Mouse (Mus musculus) midbrain, embryonic 16.5 days (tissue): ENCODE data around the gene Olfr1336. TPM values are rescaled to one million over a fixed set of nuclear protein-coding genes. Genes with fewer than 3 reads are reported as not detected.
"Not testable (repeated sequence)": the region's sequence is repeated elsewhere in the genome, so short reads cannot be mapped to it uniquely, and the experiment has no call there.

Experiments
- ATAC-seq: fragments of 200-750 bp; cut with Nextera tagmentation; 2 replicates; pipeline ENCODE4 v1.8.0; 2017; ENCODE audit warnings: moderate TSS enrichment
- H3K27ac ChIP-seq: fragments of 300-500 bp; sonication (generic); 2 replicates; pipeline ENCODE4 v1.5.1; 2014; ENCODE audit warnings: mild to moderate bottlenecking, low read length, mixed read lengths
- H3K27me3 ChIP-seq: fragments of 300-500 bp; sonication (generic); 2 replicates; pipeline ENCODE4 v1.6.1; 2014; ENCODE audit warnings: low read depth, low read length, mixed read lengths; ENCODE audit not compliant: control insufficient read depth, insufficient read depth
- H3K36me3 ChIP-seq: fragments of 300-500 bp; sonication (generic); 2 replicates; pipeline ENCODE4 v1.6.1; 2014; ENCODE audit warnings: mild to moderate bottlenecking, low read length, moderate library complexity, mixed read lengths; ENCODE audit not compliant: control insufficient read depth, insufficient read depth
- H3K4me1 ChIP-seq: fragments of 300-500 bp; sonication (generic); 2 replicates; pipeline ENCODE4 v1.6.1; 2014; ENCODE audit warnings: mild to moderate bottlenecking, low read length, mixed read lengths; ENCODE audit not compliant: control insufficient read depth, insufficient read depth
- H3K4me2 ChIP-seq: fragments of 300-500 bp; sonication (generic); 2 replicates; pipeline ENCODE4 v1.6.1; 2014; ENCODE audit warnings: mild to moderate bottlenecking, low read length, mixed read lengths
- H3K4me3 ChIP-seq: fragments of 300-500 bp; sonication (generic); 2 replicates; pipeline ENCODE4 v1.5.1; 2014; ENCODE audit warnings: low read depth, mild to moderate bottlenecking, low read length, moderate library complexity, mixed read lengths
- H3K9ac ChIP-seq: fragments of 300-500 bp; sonication (generic); 2 replicates; pipeline ENCODE4 v1.6.1; 2014; ENCODE audit warnings: low read depth, low read length, mixed read lengths
- H3K9me3 ChIP-seq: fragments of 300-500 bp; sonication (generic); replicated peaks from 2 replicates; pipeline ENCODE4 v1.6.1; 2014; ENCODE audit warnings: mild to moderate bottlenecking, low read length, mixed read lengths; ENCODE audit not compliant: control insufficient read depth, poor library complexity, severe bottlenecking
- WGBS: fragments of 180-500 bp; shearing (Covaris S2); extraction: QIAGEN DNeasy Blood & Tissue Kit; methylation state at CpG from one replicate; pipeline ENCODE4 v1.1.7; 2014; 5-methylcytosine and 5-hydroxymethylcytosine counted together
- polyA plus RNA-seq: library from polyadenylated mRNA; unstranded; fragments of >200 nt; fragmentation: Nextera tagmentation; extraction: Ambion mirVana; gene quantifications from 2 replicates; pipeline ENCODE4 v1.2.1, GENCODE M21; 2015

The Olfr1336 gene
- polyA plus RNA-seq, 1 experiment from 2014 or later, result not detected

GRCm38 (mm10) chr7:6447771-6448170 is 8.2 kb upstream of the Olfr1336 start:
- Histone ChIP-seq H3K27me3 (no peaks in the 10 kb centered on the region), H3K9ac (no peak overlapping the region), H3K4me2 (no peak overlapping the region), H3K4me1 (no peaks in the 10 kb centered on the region), H3K9me3 (no peaks in the 10 kb centered on the region; the same call in 1 of the 2 replicates), H3K27ac (no peak overlapping the region), H3K36me3 (no peaks in the 10 kb centered on the region), H3K4me3 (no peak overlapping the region)
- WGBS, result 85% methylated on average over 5 of the region's 5 CpGs
- no peak for ATAC-seq

DNA sequence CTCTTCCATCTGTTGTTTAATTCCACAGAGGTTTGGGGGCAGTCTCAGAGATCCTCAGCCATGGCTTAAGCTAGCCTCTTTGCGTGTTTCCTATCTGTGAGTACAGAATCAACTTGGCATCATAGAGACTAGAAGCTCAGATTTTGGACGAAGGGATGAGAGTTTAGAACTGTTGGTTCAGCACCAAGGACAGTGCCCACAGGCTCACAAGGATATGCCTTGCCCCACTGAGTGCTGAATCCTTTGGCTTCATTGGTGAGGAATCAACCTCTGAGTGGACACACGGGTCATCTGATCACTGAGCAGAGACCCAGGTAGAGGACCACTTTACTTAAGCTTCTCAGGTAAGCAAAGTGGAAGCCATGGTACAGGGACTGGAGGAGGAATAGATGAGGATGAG is 431 bp downstream of the Olfr1336 start:
- 50% methylated on average over 3 of the region's 3 CpGs for WGBS
- Histone ChIP-seq H3K27ac (no peak overlapping the region), H3K4me1 (no peaks in the 10 kb centered on the region), H3K9ac (no peak overlapping the region), H3K4me2 (no peak overlapping the region), H3K27me3 (no peaks in the 10 kb centered on the region), H3K9me3 (0 out of 2 replicates have a peak, but pooled peaks cover 2% of the 10 kb centered on the region), H3K4me3 (no peak overlapping the region), H3K36me3 (no peaks in the 10 kb centered on the region)
- no peak for ATAC-seq

DNA sequence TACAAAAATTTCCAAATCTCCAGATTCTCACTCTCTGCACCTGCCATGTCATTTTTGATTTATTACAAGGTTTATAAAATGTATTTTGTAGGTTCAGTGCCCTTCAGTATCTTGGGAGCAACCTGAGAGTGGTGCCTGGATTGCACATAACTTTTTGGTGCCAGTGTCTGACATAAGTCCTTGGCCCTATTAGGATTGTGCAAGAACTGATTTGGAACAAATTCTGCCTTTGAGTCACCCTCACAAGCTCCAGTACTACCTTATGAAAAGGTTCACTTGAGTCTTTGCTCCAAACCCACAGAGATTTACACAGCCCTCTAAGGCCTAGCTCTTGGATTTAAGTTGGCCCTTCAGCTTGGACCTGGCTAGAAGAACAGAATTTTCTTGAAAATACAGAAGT is 11.0 kb downstream of the Olfr1336 start, which contains the start of gene Olfr1346:
Gene Olfr1346, plus strand, starts transcription at position 151 of the 400 bp plus-strand sequence.
- H3K27ac ChIP-seq, result no peak within 1 kb of the TSS
- no peaks in the 10 kb centered on the region for H3K4me1 ChIP-seq
- no peaks in the 10 kb centered on the region for H3K27me3 ChIP-seq
- H3K36me3 ChIP-seq, result no peaks in the 10 kb centered on the region
- no peaks in the 10 kb centered on the region for H3K9me3 ChIP-seq
- H3K4me2 ChIP-seq, result no peak within 1 kb of the TSS
- no peak within 1 kb of the TSS for H3K9ac ChIP-seq
- no peak for ATAC-seq
- no peak within 1 kb of the TSS for H3K4me3 ChIP-seq

DNA sequence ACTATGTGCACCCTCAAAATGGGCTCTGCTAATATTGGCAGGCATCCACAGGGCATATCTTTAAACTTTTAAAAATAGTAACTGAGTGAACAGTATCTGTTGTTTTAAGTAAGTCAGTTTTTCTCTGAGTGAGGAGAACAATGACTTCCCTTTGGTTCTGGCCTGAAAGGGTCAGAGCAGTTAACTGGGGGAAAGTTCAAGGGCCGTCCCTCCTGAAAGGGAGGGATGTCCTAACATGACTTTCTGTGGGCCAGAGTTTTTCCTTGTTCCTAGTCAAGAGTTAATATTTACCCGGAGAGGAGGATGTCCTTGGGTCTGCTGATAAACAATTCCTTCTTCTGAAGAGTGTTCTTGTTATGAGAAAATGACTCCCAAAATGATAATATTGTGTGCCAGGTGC is 21.7 kb downstream of the Olfr1336 start:
- not testable (repeated sequence) for H3K9ac ChIP-seq, ATAC-seq, H3K27me3 ChIP-seq, H3K4me2 ChIP-seq, H3K27ac ChIP-seq, H3K4me1 ChIP-seq, H3K4me3 ChIP-seq, H3K9me3 ChIP-seq, H3K36me3 ChIP-seq
- WGBS, result 83% methylated on average over 2 of the region's 2 CpGs

DNA sequence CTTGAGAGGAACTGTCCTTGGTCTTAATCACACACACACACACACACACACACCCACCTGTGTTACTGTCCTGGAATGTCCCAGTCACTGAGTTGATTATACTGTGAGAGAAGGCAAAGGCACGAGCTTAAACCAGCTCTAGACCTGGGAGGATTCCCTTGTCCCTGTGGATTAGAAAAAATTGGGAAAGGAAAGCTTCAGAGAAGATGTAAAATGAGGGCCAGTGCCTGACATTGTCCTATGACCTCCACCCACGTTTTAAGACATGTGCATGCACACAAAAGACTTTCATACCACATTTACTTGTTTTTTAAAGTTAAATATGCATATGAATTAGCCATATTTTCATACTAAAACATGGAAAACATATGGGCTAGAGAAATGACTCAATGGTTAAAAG is 30.9 kb downstream of the Olfr1336 start, which contains the start of gene Olfr5:
Gene Olfr5, minus strand, starts transcription at position 101 of the 400 bp plus-strand sequence.
- WGBS, result 32% methylated on average over 2 of the region's 2 CpGs
- Histone ChIP-seq H3K4me1 (no peaks in the 10 kb centered on the region), H3K9ac (no peak within 1 kb of the TSS), H3K36me3 (no peaks in the 10 kb centered on the region), H3K9me3 (no peaks in the 10 kb centered on the region), H3K4me3 (no peak within 1 kb of the TSS), H3K27ac (no peak within 1 kb of the TSS), H3K4me2 (no peak within 1 kb of the TSS), H3K27me3 (no peaks in the 10 kb centered on the region)
- ATAC-seq, result no peak

DNA sequence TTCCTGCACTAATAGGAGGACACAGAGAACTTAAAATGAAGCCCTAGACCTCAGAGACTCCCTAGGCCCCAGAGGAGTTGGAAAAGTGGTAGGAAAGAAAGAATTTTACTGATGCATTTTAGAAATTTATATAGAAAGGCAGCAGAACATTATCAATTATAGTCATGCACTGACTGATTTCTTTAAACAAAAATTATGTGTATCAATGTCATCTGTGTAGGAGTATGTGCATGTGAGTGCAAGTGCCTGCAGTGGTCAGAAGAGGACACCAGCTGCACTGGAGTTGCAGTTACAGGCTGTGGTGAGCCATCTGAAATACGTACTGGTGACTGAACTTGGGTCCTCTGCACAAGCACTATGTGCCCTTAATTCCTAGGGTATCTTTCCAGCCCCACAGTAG is 43.7 kb downstream of the Olfr1336 start, which contains the start of gene Olfr1347:
Gene Olfr1347, minus strand, starts transcription at position 101 of the 400 bp plus-strand sequence.
- Histone ChIP-seq H3K4me2 (no peak within 1 kb of the TSS), H3K4me1 (no peaks in the 10 kb centered on the region), H3K27me3 (no peaks in the 10 kb centered on the region), H3K9ac (no peak within 1 kb of the TSS), H3K36me3 (no peaks in the 10 kb centered on the region), H3K9me3 (peaks cover 2% of the 10 kb centered on the region; the same call in 1 of the 2 replicates), H3K4me3 (no peak within 1 kb of the TSS), H3K27ac (no peak within 1 kb of the TSS)
- no peak for ATAC-seq
- WGBS, result 48% methylated on average over 1 of the region's 1 CpGs

GRCm38 (mm10) chr7:6508648-6509047 is 52.7 kb downstream of the Olfr1336 start, which contains the start of gene Olfr1348:
Gene Olfr1348, minus strand, starts transcription at chr7:6508748.
- 93% methylated on average over 1 of the region's 1 CpGs for WGBS
- no peaks in the 10 kb centered on the region for H3K36me3 ChIP-seq
- no peaks in the 10 kb centered on the region for H3K9me3 ChIP-seq
- ATAC-seq, result no peak
- H3K9ac ChIP-seq, result no peak within 1 kb of the TSS
- no peaks in the 10 kb centered on the region for H3K4me1 ChIP-seq
- no peak within 1 kb of the TSS for H3K4me3 ChIP-seq
- no peak within 1 kb of the TSS for H3K27ac ChIP-seq
- no peaks in the 10 kb centered on the region for H3K27me3 ChIP-seq
- no peak within 1 kb of the TSS for H3K4me2 ChIP-seq

Other genes with a start within 250 kb of the Olfr1336 start
- gene Zscan5b, start 233.9 kb upstream of the Olfr1336 start, polyA plus RNA-seq, result not detected in 2 replicates
- gene Epp13, start 203.5 kb upstream of the Olfr1336 start, polyA plus RNA-seq, result not detected in 2 replicates
- gene Zfp667, start 169.6 kb upstream of the Olfr1336 start, polyA plus RNA-seq, result 14.9 and 17.7 TPM in 2 replicates
- gene Zfp583, start 124.9 kb upstream of the Olfr1336 start, polyA plus RNA-seq, result 16.9 and 17.4 TPM in 2 replicates
- gene Gm3854, start 112.4 kb upstream of the Olfr1336 start, polyA plus RNA-seq, result 8.6 TPM in 2 replicates
- 7.3 and 7.9 TPM in 2 replicates for gene Zfp78, start 92.9 kb upstream of the Olfr1336 start, polyA plus RNA-seq
- 13.1 and 17.2 TPM in 2 replicates for gene Zfp28, start 72.9 kb upstream of the Olfr1336 start, polyA plus RNA-seq
- gene Smim17, start 57.5 kb upstream of the Olfr1336 start, polyA plus RNA-seq, result 5.8 and 7.7 TPM in 2 replicates
- gene Gm20715, start 45.9 kb upstream of the Olfr1336 start, polyA plus RNA-seq, result 0.05 TPM in 1 of 2 replicates, not detected in the other
- 0.33 and 0.42 TPM in 2 replicates for gene Olfr1344, start 17.5 kb upstream of the Olfr1336 start, polyA plus RNA-seq
- not detected in 2 replicates for gene Olfr1346, start 10.9 kb downstream of the Olfr1336 start, polyA plus RNA-seq
- not detected in 2 replicates for gene Olfr5, start 30.8 kb downstream of the Olfr1336 start, polyA plus RNA-seq
- gene Olfr1347, start 43.6 kb downstream of the Olfr1336 start, polyA plus RNA-seq, result not detected in 2 replicates
- not detected in 2 replicates for gene Olfr1348, start 52.6 kb downstream of the Olfr1336 start, polyA plus RNA-seq
- not detected in 2 replicates for gene Olfr1349, start 66.8 kb downstream of the Olfr1336 start, polyA plus RNA-seq
- gene Olfr1350, start 108.7 kb downstream of the Olfr1336 start, polyA plus RNA-seq, result not detected in 2 replicates
- gene Zim1, start 240.3 kb downstream of the Olfr1336 start, polyA plus RNA-seq, result 7.6 and 8.4 TPM in 2 replicates